Mouse (Mus musculus) kidney, postnatal 4 days (tissue): ENCODE data around the gene Asic2.

ENCODE experiments used
- DNase-seq, 2 experiments: peaks; one replicate each; pipeline ENCODE4 v3.0.0; 2021; ENCODE audit warnings: mixed read lengths in 2 of 2

Asic2 gene

GRCm38 (mm10) chr11:81948021-81948420, 20.2 kb downstream of the Asic2 start:
- DNase-seq, result no peak

- no peak for DNase-seq
Measured at GRCm38 (mm10) chr11:81942167-81942566, 26.1 kb downstream of the Asic2 start.

- peak; percentile 19 to 30 for DNase-seq
Measured at GRCm38 (mm10) chr11:81940988-81941387, 27.3 kb downstream of the Asic2 start.

- no peak for DNase-seq
Measured at GRCm38 (mm10) chr11:81937516-81937915, 30.7 kb downstream of the Asic2 start.

GRCm38 (mm10) chr11:81926393-81926792, 41.9 kb downstream of the Asic2 start:
- DNase-seq, result no peak

- no peak for DNase-seq
Measured at GRCm38 (mm10) chr11:81923626-81924025, 44.6 kb downstream of the Asic2 start.

- no peak for DNase-seq
Measured at GRCm38 (mm10) chr11:81923096-81923495, 45.2 kb downstream of the Asic2 start.

GRCm38 (mm10) chr11:81915501-81915900, 52.8 kb downstream of the Asic2 start:
- DNase-seq, result no peak

GRCm38 (mm10) chr11:81913071-81913470, 55.2 kb downstream of the Asic2 start:
- DNase-seq, result no peak

GRCm38 (mm10) chr11:81909397-81909894, 58.8 kb downstream of the Asic2 start:
- DNase-seq, result no peak

- no peak for DNase-seq
Measured at GRCm38 (mm10) chr11:81908760-81909159, 59.5 kb downstream of the Asic2 start.

- no peak for DNase-seq
Measured at GRCm38 (mm10) chr11:81902318-81902717, 65.9 kb downstream of the Asic2 start.

GRCm38 (mm10) chr11:81897547-81898354, 70.5 kb downstream of the Asic2 start:
- DNase-seq, result no peak

- DNase-seq, result no peak
Measured at GRCm38 (mm10) chr11:81896511-81896910, 71.7 kb downstream of the Asic2 start.

GRCm38 (mm10) chr11:81871506-81872213, 96.6 kb downstream of the Asic2 start:
- no peak for DNase-seq

- DNase-seq, result no peak
Measured at GRCm38 (mm10) chr11:81865661-81866382, 102.4 kb downstream of the Asic2 start.

- DNase-seq, result peak in 1 of 2 experiments; percentile 28
Measured at GRCm38 (mm10) chr11:81860250-81860972, 107.8 kb downstream of the Asic2 start, which contains the start of gene 5530401A14Rik. 5530401A14Rik (plus strand) TSS chr11:81860673.

GRCm38 (mm10) chr11:81847773-81848490, 120.3 kb downstream of the Asic2 start:
- no peak for DNase-seq

- DNase-seq, result no peak
Measured at GRCm38 (mm10) chr11:81845686-81846036, 122.6 kb downstream of the Asic2 start.

GRCm38 (mm10) chr11:81845010-81845685, 123.1 kb downstream of the Asic2 start:
- peak; percentile 17 to 26 for DNase-seq

GRCm38 (mm10) chr11:81841001-81841400, 127.3 kb downstream of the Asic2 start:
- DNase-seq, result no peak
